Mouse (Mus musculus): ENCODE measurements at regions not wholly inside any gene's neighbourhood (a gene's known extent, or its start where the extent isn't known, plus 50 kb on each side); places are given as distances from the start of the nearest gene placed in this dataset.
"Not testable (repeated sequence)": the region's sequence is repeated elsewhere in the genome, so short reads cannot be mapped to it uniquely, and the experiment has no call there.

- not testable (repeated sequence) for H3K4me2 ChIP-seq (ENCODE audit: low read length); H3K27me3 ChIP-seq (replicated peaks; ENCODE audit: control insufficient read depth, insufficient read depth, low read length)
These were observed 2463.9 kb downstream of the Gm37988 start for GRCm38 (mm10) chr1:7271466-7272110.

DNA sequence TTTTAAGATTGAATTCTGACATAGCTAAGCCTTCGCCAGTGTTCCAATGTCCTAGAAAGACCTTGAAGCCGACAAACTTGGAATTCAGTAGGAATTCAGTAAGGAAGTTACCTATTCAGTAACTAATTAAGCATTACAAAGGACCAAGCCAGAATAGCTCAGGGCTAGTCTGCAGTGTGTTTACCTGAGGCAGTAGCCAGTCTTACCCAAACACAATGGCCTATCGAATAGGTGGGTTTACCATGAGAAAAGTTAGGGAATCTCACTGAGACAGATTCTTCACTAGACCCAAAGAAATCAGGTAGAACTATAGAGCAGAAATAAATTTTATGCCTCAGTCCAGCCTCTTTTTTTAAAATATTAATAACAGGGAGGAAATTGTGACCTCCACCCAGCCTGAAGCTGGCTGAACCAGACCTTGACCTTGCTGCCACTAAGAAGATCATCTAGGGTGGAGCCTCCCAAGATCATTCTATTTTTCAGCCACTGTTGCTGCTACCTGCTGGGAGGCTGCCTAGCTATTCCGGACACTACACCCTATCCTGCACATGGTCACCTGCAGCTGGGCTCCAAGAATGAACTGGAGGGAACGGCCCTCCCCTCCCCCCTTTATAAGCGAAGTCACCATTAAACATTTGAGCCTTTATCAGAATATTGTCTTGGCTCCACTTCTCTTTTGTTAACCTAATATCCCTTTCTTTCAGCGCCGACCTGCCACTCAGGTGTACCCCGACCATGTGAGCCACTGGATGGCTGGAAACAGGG lies 2491.4 kb downstream of the Gm37988 start:
- H3K9me3 ChIP-seq (ENCODE audit: control insufficient read depth, low read length); H3K4me2 ChIP-seq (ENCODE audit: low read length); ATAC-seq; H3K4me3 ChIP-seq (ENCODE audit: low read length); H3K27me3 ChIP-seq (replicated peaks; ENCODE audit: control insufficient read depth, insufficient read depth, low read length); H3K9ac ChIP-seq (ENCODE audit: low read depth, low read length); H3K4me1 ChIP-seq (ENCODE audit: control insufficient read depth, insufficient read depth, low read depth, low read length); H3K27ac ChIP-seq (ENCODE audit: low read depth, low read length); H3K36me3 ChIP-seq (ENCODE audit: control insufficient read depth, insufficient read depth, low read length): not testable (repeated sequence)
- WGBS, result 91% methylated on average over 9 of the region's 9 CpGs

More at GRCm38 (mm10) chr1:7271466-7272110, 2463.9 kb downstream of the Gm37988 start:
- H3K9me3 ChIP-seq (ENCODE audit: control insufficient read depth, low read length); H3K36me3 ChIP-seq (ENCODE audit: control insufficient read depth, insufficient read depth, low read length); H3K4me1 ChIP-seq (ENCODE audit: control insufficient read depth, insufficient read depth, low read depth, low read length); H3K4me3 ChIP-seq (ENCODE audit: low read length); H3K9ac ChIP-seq (ENCODE audit: low read depth, low read length); ATAC-seq; H3K27ac ChIP-seq (ENCODE audit: low read depth, low read length): not testable (repeated sequence)
- 87% methylated on average over 25 of the region's 25 CpGs for WGBS

DNA sequence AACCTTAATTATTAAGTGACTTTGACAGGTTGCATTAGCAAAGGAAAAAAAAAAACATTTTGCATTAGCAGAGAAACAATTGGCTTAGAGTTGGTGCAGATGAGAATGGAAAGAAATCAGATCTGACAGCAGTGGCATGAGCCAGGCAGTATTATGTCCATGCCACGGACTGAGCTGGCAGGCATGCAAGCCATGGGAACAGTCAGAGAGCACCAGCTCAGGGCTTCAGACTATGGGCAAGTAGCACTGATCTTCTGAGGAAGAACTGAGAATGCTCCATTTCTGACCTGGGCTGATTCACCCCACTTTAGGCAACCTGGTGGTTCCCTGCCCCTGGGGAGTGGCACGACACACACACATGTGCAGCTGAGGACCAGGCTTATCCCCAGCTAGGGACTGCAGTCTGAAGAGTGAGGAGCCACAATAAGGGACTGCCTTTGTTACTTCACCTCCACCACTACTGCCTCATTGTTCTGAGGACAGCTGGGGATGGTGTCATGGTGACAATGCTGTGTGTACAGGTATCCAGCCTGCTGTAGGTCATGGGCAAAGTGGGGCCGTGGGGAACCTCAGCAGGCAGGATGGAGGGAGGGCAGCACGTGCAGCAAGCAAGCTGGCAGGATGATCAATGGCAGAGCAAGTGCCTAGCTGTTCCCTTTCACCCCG lies 2501.4 kb downstream of the Gm37988 start:
- Histone ChIP-seq H3K4me3 (ENCODE audit: low read length) (no peak overlapping the region), H3K27ac (ENCODE audit: low read depth, low read length) (no peak overlapping the region), H3K27me3 (replicated peaks; ENCODE audit: control insufficient read depth, insufficient read depth, low read length) (no peaks in the 10 kb centered on the region), H3K4me2 (ENCODE audit: low read length) (no peak overlapping the region), H3K4me1 (ENCODE audit: control insufficient read depth, insufficient read depth, low read depth, low read length) (no peaks in the 10 kb centered on the region), H3K9me3 (ENCODE audit: control insufficient read depth, low read length) (no peaks in the 10 kb centered on the region), H3K9ac (ENCODE audit: low read depth, low read length) (no peak overlapping the region), H3K36me3 (ENCODE audit: control insufficient read depth, insufficient read depth, low read length) (no peaks in the 10 kb centered on the region)
- 45% methylated on average over 5 of the region's 5 CpGs for WGBS
- peak; percentile 42 for ATAC-seq

DNA sequence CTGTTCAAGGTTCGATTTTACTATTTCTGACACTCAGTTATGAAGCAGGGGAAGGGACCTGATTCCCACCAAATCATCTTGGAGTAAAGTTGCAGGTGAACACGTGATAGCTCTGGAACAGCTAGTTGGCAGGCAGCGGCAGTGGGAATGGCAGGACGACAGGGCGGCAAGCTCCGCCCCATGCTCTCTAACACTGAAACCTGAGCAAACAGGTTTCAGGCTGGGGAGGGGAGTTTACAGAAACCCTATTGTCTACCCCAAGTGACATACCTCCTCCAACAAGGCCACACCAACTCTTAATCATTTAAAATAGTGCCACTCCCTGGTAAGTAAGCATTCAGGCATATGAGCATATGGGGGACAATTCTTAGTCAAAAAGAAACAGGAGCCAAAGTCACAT lies 2504.7 kb downstream of the Gm37988 start:
- not testable (repeated sequence) for H3K36me3 ChIP-seq (ENCODE audit: control insufficient read depth, insufficient read depth, low read length); ATAC-seq; H3K9ac ChIP-seq (ENCODE audit: low read depth, low read length); H3K9me3 ChIP-seq (ENCODE audit: control insufficient read depth, low read length); H3K4me2 ChIP-seq (ENCODE audit: low read length); H3K27ac ChIP-seq (ENCODE audit: low read depth, low read length); H3K4me3 ChIP-seq (ENCODE audit: low read length); H3K4me1 ChIP-seq (ENCODE audit: control insufficient read depth, insufficient read depth, low read depth, low read length); H3K27me3 ChIP-seq (replicated peaks; ENCODE audit: control insufficient read depth, insufficient read depth, low read length)
- WGBS, result 65% methylated on average over 6 of the region's 6 CpGs

DNA sequence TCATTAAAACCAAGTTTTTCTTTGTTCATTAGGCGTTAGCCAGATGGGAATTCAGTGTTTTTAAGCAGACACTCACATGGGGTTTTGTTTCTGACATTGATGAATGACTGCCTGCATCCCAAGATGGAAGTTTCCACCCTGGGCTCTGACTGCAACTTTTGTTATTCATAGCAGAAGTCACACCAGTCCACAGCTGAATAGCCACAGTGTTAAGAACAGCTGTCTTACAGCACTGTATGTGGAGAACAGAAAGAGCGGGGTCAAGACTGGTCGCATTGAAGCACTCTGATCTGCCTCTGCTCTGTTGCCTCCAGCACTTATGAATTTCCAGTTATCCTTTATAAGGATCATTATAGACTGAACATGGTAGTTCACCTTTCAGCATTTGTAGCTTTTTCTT lies 2505.8 kb downstream of the Gm37988 start:
- H3K27me3 ChIP-seq (replicated peaks; ENCODE audit: control insufficient read depth, insufficient read depth, low read length), result no peaks in the 10 kb centered on the region
- no peaks in the 10 kb centered on the region for H3K9me3 ChIP-seq (ENCODE audit: control insufficient read depth, low read length)
- 18% methylated on average over 3 of the region's 3 CpGs for WGBS
- H3K27ac ChIP-seq (ENCODE audit: low read depth, low read length), result no peak overlapping the region
- H3K9ac ChIP-seq (ENCODE audit: low read depth, low read length), result no peak overlapping the region
- H3K4me3 ChIP-seq (ENCODE audit: low read length), result no peak overlapping the region
- no peaks in the 10 kb centered on the region for H3K36me3 ChIP-seq (ENCODE audit: control insufficient read depth, insufficient read depth, low read length)
- H3K4me1 ChIP-seq (ENCODE audit: control insufficient read depth, insufficient read depth, low read depth, low read length), result no peaks in the 10 kb centered on the region
- no peak overlapping the region for H3K4me2 ChIP-seq (ENCODE audit: low read length)
- peak; percentile 73 for ATAC-seq

GRCm38 (mm10) chr1:7318850-7319249 lies 2511.2 kb downstream of the Gm37988 start:
- Histone ChIP-seq H3K9me3 (ENCODE audit: control insufficient read depth, low read length) (no peaks in the 10 kb centered on the region), H3K36me3 (ENCODE audit: control insufficient read depth, insufficient read depth, low read length) (no peaks in the 10 kb centered on the region), H3K27ac (ENCODE audit: low read depth, low read length) (no peak overlapping the region), H3K9ac (ENCODE audit: low read depth, low read length) (no peak overlapping the region), H3K4me2 (ENCODE audit: low read length) (no peak overlapping the region), H3K27me3 (replicated peaks; ENCODE audit: control insufficient read depth, insufficient read depth, low read length) (no peaks in the 10 kb centered on the region), H3K4me3 (ENCODE audit: low read length) (no peak overlapping the region), H3K4me1 (ENCODE audit: control insufficient read depth, insufficient read depth, low read depth, low read length) (no peaks in the 10 kb centered on the region)
- peak; percentile 73 for ATAC-seq
- 54% methylated on average over 2 of the region's 2 CpGs for WGBS

GRCm38 (mm10) chr1:7319313-7319712 lies 2511.6 kb downstream of the Gm37988 start:
- Histone ChIP-seq H3K9me3 (ENCODE audit: control insufficient read depth, low read length) (no peaks in the 10 kb centered on the region), H3K4me3 (ENCODE audit: low read length) (no peak overlapping the region), H3K27ac (ENCODE audit: low read depth, low read length) (no peak overlapping the region), H3K4me2 (ENCODE audit: low read length) (no peak overlapping the region), H3K9ac (ENCODE audit: low read depth, low read length) (no peak overlapping the region), H3K36me3 (ENCODE audit: control insufficient read depth, insufficient read depth, low read length) (no peaks in the 10 kb centered on the region), H3K27me3 (replicated peaks; ENCODE audit: control insufficient read depth, insufficient read depth, low read length) (no peaks in the 10 kb centered on the region), H3K4me1 (ENCODE audit: control insufficient read depth, insufficient read depth, low read depth, low read length) (no peaks in the 10 kb centered on the region)
- WGBS, result 17% methylated on average over 4 of the region's 4 CpGs
- peak; percentile 67 for ATAC-seq

Data from hindbrain, embryonic 16.5 days (tissue).